Mouse (Mus musculus): ENCODE measurements around the gene Chrnb2. TPM values are rescaled to one million over a fixed set of nuclear protein-coding genes. Genes with fewer than 3 reads are reported as not detected.
A peak's percentile ranks its signal among the peaks of the same experiment; 100 is the strongest.

Chrnb2 gene
- total RNA-seq, 1 experiment from 2014 or later = 1.6 TPM

GRCm38 (mm10) chr3:89722032-89722431, 42.4 kb downstream of the Chrnb2 start:
- ATAC-seq (replicated peaks; ENCODE audit: low read depth, poor library complexity, severe bottlenecking) = no peak

GRCm38 (mm10) chr3:89715967-89716256, 48.5 kb downstream of the Chrnb2 start:
- no peak for ATAC-seq (replicated peaks; ENCODE audit: low read depth, poor library complexity, severe bottlenecking)

GRCm38 (mm10) chr3:89715207-89715966, 49.0 kb downstream of the Chrnb2 start:
- ATAC-seq (replicated peaks; ENCODE audit: low read depth, poor library complexity, severe bottlenecking) = no peak

GRCm38 (mm10) chr3:89714359-89715206, 49.8 kb downstream of the Chrnb2 start, which contains the start of gene Adar:
TSS of gene Adar (plus strand) at chr3:89715022.
- peak; percentile 91 for ATAC-seq (replicated peaks; ENCODE audit: low read depth, poor library complexity, severe bottlenecking)

GRCm38 (mm10) chr3:89704064-89704463, 60.4 kb downstream of the Chrnb2 start:
- ATAC-seq (replicated peaks; ENCODE audit: low read depth, poor library complexity, severe bottlenecking) = no peak

GRCm38 (mm10) chr3:89703596-89703995, 60.8 kb downstream of the Chrnb2 start:
- no peak for ATAC-seq (replicated peaks; ENCODE audit: low read depth, poor library complexity, severe bottlenecking)

GRCm38 (mm10) chr3:89700461-89700860, 64.0 kb downstream of the Chrnb2 start:
- ATAC-seq (replicated peaks; ENCODE audit: low read depth, poor library complexity, severe bottlenecking) = no peak

- ATAC-seq (replicated peaks; ENCODE audit: low read depth, poor library complexity, severe bottlenecking) = no peak
Observed at GRCm38 (mm10) chr3:89698958-89699357, 65.5 kb downstream of the Chrnb2 start.

Other genes with a start within 250 kb of the Chrnb2 start
- gene Kcnn3, start 244.5 kb downstream of the Chrnb2 start, total RNA-seq (2017) = not detected in 2 replicates
- gene Adar, start 49.6 kb downstream of the Chrnb2 start, total RNA-seq (2017) = 27.4 and 28.0 TPM in 2 replicates
- gene Ube2q1, start 9.0 kb upstream of the Chrnb2 start, total RNA-seq (2017) = 98.7 and 102 TPM in 2 replicates
- gene She, start 66.7 kb upstream of the Chrnb2 start, total RNA-seq (2017) = 0.05 TPM in 1 of 2 replicates, not detected in the other
- gene Il6ra, start 148.6 kb upstream of the Chrnb2 start, total RNA-seq (2017) = 10.4 and 11.6 TPM in 2 replicates
- gene Atp8b2, start 198.9 kb upstream of the Chrnb2 start, total RNA-seq (2017) = 14.8 and 16.5 TPM in 2 replicates
- gene Hax1, start 234.1 kb upstream of the Chrnb2 start, total RNA-seq (2017) = 73.2 and 87.5 TPM in 2 replicates